Mouse (Mus musculus): ENCODE data around the gene Itga1.

Itga1 gene

GRCm38 (mm10) chr13:115131381-115131780 is 29.6 kb upstream of the Itga1 start:
- peaks cover 4% of the 10 kb centered on the region; the same call in 1 of the 2 replicates for H3K4me1 ChIP-seq (replicated peaks; ENCODE audit: low read depth, low read length)
- no peaks in the 10 kb centered on the region for H3K27me3 ChIP-seq (ENCODE audit: insufficient read depth, low read length)
- TF ChIP-seq NANOG (IDR thresholded peaks at IDR 0.05; ENCODE audit: borderline replicate concordance, low read length): no peak
- no peak for TF ChIP-seq POU5F1 (IDR thresholded peaks at IDR 0.05; ENCODE audit: borderline replicate concordance, low read length)
- TF ChIP-seq CTCF (conservative IDR thresholded peaks at IDR 0.05; ENCODE audit: low read length): no peak
- H3K4me3 ChIP-seq (replicated peaks; ENCODE audit: low read length): no peak overlapping the region
- no peaks in the 10 kb centered on the region for H3K36me3 ChIP-seq (ENCODE audit: insufficient read depth, low read length)
- no peaks in the 10 kb centered on the region for H3K9me3 ChIP-seq (ENCODE audit: low read length)

- Histone ChIP-seq H3K27me3 (ENCODE audit: insufficient read depth, low read length) (no peaks in the 10 kb centered on the region), H3K36me3 (ENCODE audit: insufficient read depth, low read length) (no peaks in the 10 kb centered on the region), H3K9me3 (ENCODE audit: low read length) (no peaks in the 10 kb centered on the region), H3K4me1 (replicated peaks; ENCODE audit: low read depth, low read length) (peaks cover 4% of the 10 kb centered on the region; the same call in 1 of the 2 replicates), H3K4me3 (replicated peaks; ENCODE audit: low read length) (no peak overlapping the region)
- TF ChIP-seq POU5F1 (IDR thresholded peaks at IDR 0.05; ENCODE audit: borderline replicate concordance, low read length): no peak
- no peak for TF ChIP-seq NANOG (IDR thresholded peaks at IDR 0.05; ENCODE audit: borderline replicate concordance, low read length)
- no peak for TF ChIP-seq CTCF (conservative IDR thresholded peaks at IDR 0.05; ENCODE audit: low read length)
Measured at GRCm38 (mm10) chr13:115130035-115130434, 28.3 kb upstream of the Itga1 start.

- no peak overlapping the region for H3K4me3 ChIP-seq (replicated peaks; ENCODE audit: low read length)
- TF ChIP-seq CTCF (conservative IDR thresholded peaks at IDR 0.05; ENCODE audit: low read length): no peak
- no peaks in the 10 kb centered on the region for H3K27me3 ChIP-seq (ENCODE audit: insufficient read depth, low read length)
- no peaks in the 10 kb centered on the region for H3K9me3 ChIP-seq (ENCODE audit: low read length)
- H3K36me3 ChIP-seq (ENCODE audit: insufficient read depth, low read length): no peaks in the 10 kb centered on the region
- peaks cover 4% of the 10 kb centered on the region; the same call in 1 of the 2 replicates for H3K4me1 ChIP-seq (replicated peaks; ENCODE audit: low read depth, low read length)
Measured at GRCm38 (mm10) chr13:115127826-115128225, 26.1 kb upstream of the Itga1 start.

- Histone ChIP-seq H3K4me1 (replicated peaks; ENCODE audit: low read depth, low read length) (no peaks in the 10 kb centered on the region), H3K36me3 (ENCODE audit: insufficient read depth, low read length) (no peaks in the 10 kb centered on the region), H3K4me3 (replicated peaks; ENCODE audit: low read length) (no peak overlapping the region), H3K9me3 (ENCODE audit: low read length) (no peaks in the 10 kb centered on the region), H3K27me3 (ENCODE audit: insufficient read depth, low read length) (peaks cover 2% of the 10 kb centered on the region)
- TF ChIP-seq NANOG (IDR thresholded peaks at IDR 0.05; ENCODE audit: borderline replicate concordance, low read length) (no peak), CTCF (conservative IDR thresholded peaks at IDR 0.05; ENCODE audit: low read length) (no peak), POU5F1 (IDR thresholded peaks at IDR 0.05; ENCODE audit: borderline replicate concordance, low read length) (no peak)
Measured at GRCm38 (mm10) chr13:115126534-115126933, 24.8 kb upstream of the Itga1 start.

- H3K4me3 ChIP-seq (replicated peaks; ENCODE audit: low read length): no peak overlapping the region
- H3K27me3 ChIP-seq (ENCODE audit: insufficient read depth, low read length): peaks cover 10% of the 10 kb centered on the region
- no peaks in the 10 kb centered on the region for H3K36me3 ChIP-seq (ENCODE audit: insufficient read depth, low read length)
- TF ChIP-seq POU5F1 (IDR thresholded peaks at IDR 0.05; ENCODE audit: borderline replicate concordance, low read length) (no peak), NANOG (IDR thresholded peaks at IDR 0.05; ENCODE audit: borderline replicate concordance, low read length) (no peak), CTCF (conservative IDR thresholded peaks at IDR 0.05; ENCODE audit: low read length) (no peak)
- H3K9me3 ChIP-seq (ENCODE audit: low read length): no peaks in the 10 kb centered on the region
- no peaks in the 10 kb centered on the region for H3K4me1 ChIP-seq (replicated peaks; ENCODE audit: low read depth, low read length)
Measured at GRCm38 (mm10) chr13:115125130-115125529, 23.4 kb upstream of the Itga1 start.

GRCm38 (mm10) chr13:115124521-115124920 is 22.8 kb upstream of the Itga1 start:
- Histone ChIP-seq H3K4me3 (replicated peaks; ENCODE audit: low read length) (no peak overlapping the region), H3K27me3 (ENCODE audit: insufficient read depth, low read length) (peaks cover 13% of the 10 kb centered on the region), H3K4me1 (replicated peaks; ENCODE audit: low read depth, low read length) (no peaks in the 10 kb centered on the region), H3K9me3 (ENCODE audit: low read length) (no peaks in the 10 kb centered on the region), H3K36me3 (ENCODE audit: insufficient read depth, low read length) (no peaks in the 10 kb centered on the region)
- TF ChIP-seq POU5F1 (IDR thresholded peaks at IDR 0.05; ENCODE audit: borderline replicate concordance, low read length): no peak
- no peak for TF ChIP-seq CTCF (conservative IDR thresholded peaks at IDR 0.05; ENCODE audit: low read length)
- no peak for TF ChIP-seq NANOG (IDR thresholded peaks at IDR 0.05; ENCODE audit: borderline replicate concordance, low read length)

GRCm38 (mm10) chr13:115118756-115119155 is 17.0 kb upstream of the Itga1 start:
- TF ChIP-seq NANOG (IDR thresholded peaks at IDR 0.05; ENCODE audit: borderline replicate concordance, low read length) (no peak; the same call in 1 of the 2 replicates), POU5F1 (IDR thresholded peaks at IDR 0.05; ENCODE audit: borderline replicate concordance, low read length) (no peak), CTCF (conservative IDR thresholded peaks at IDR 0.05; ENCODE audit: low read length) (no peak)

GRCm38 (mm10) chr13:115118195-115118594 is 16.4 kb upstream of the Itga1 start:
- no peak for TF ChIP-seq POU5F1 (IDR thresholded peaks at IDR 0.05; ENCODE audit: borderline replicate concordance, low read length)
- TF ChIP-seq NANOG (IDR thresholded peaks at IDR 0.05; ENCODE audit: borderline replicate concordance, low read length): no peak
- no peak for TF ChIP-seq CTCF (conservative IDR thresholded peaks at IDR 0.05; ENCODE audit: low read length)
- Histone ChIP-seq H3K9me3 (ENCODE audit: low read length) (no peaks in the 10 kb centered on the region), H3K4me1 (replicated peaks; ENCODE audit: low read depth, low read length) (peaks cover 22% of the 10 kb centered on the region), H3K36me3 (ENCODE audit: insufficient read depth, low read length) (no peaks in the 10 kb centered on the region), H3K4me3 (replicated peaks; ENCODE audit: low read length) (no peak overlapping the region), H3K27me3 (ENCODE audit: insufficient read depth, low read length) (peaks cover 13% of the 10 kb centered on the region)

More at GRCm38 (mm10) chr13:115118756-115119155, 17.0 kb upstream of the Itga1 start:
- H3K4me3 ChIP-seq (replicated peaks; ENCODE audit: low read length): no peak overlapping the region
- H3K9me3 ChIP-seq (ENCODE audit: low read length): no peaks in the 10 kb centered on the region
- H3K36me3 ChIP-seq (ENCODE audit: insufficient read depth, low read length): no peaks in the 10 kb centered on the region
- peaks cover 22% of the 10 kb centered on the region for H3K4me1 ChIP-seq (replicated peaks; ENCODE audit: low read depth, low read length)
- peaks cover 13% of the 10 kb centered on the region for H3K27me3 ChIP-seq (ENCODE audit: insufficient read depth, low read length)

- H3K9me3 ChIP-seq (ENCODE audit: low read length): no peaks in the 10 kb centered on the region
- H3K36me3 ChIP-seq (ENCODE audit: insufficient read depth, low read length): no peaks in the 10 kb centered on the region
- TF ChIP-seq CTCF (conservative IDR thresholded peaks at IDR 0.05; ENCODE audit: low read length) (no peak), NANOG (IDR thresholded peaks at IDR 0.05; ENCODE audit: borderline replicate concordance, low read length) (no peak), POU5F1 (IDR thresholded peaks at IDR 0.05; ENCODE audit: borderline replicate concordance, low read length) (no peak)
- peaks cover 13% of the 10 kb centered on the region for H3K27me3 ChIP-seq (ENCODE audit: insufficient read depth, low read length)
- peaks cover 22% of the 10 kb centered on the region for H3K4me1 ChIP-seq (replicated peaks; ENCODE audit: low read depth, low read length)
- H3K4me3 ChIP-seq (replicated peaks; ENCODE audit: low read length): no peak overlapping the region
Measured at GRCm38 (mm10) chr13:115116930-115117621, 15.3 kb upstream of the Itga1 start.
